Comparison of ENCODE assay signal across 1 mouse cellular context in the genomic region with DNA sequence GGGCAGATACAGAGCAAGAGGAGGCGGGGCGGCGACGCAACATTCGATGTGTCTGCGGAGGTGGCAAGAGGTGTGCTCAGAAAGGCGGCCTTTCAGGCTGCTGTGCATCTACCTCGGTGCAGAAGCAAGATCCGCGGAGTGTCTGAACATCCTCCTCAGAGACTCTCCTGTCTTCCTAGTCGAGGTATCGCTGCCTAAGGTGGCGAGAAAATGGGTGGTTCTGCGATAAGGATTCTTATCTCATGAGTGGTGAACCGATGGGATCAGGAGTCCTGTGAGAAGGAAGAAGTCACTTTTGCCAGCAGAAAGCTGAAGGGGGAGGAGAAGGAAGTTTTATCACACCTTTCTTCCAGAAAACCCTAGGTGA.
TF ChIP-seq lines count a peak whose summit lies in the region.

No protein-coding gene starts in this region.

TF ChIP-seq in MEL, 35 proteins besides CTCF, POLR2A, EP300 and RAD21 (continued from another document):
- TF ChIP-seq ETS1 (IDR thresholded peaks at IDR 0.05; ENCODE audit: low read depth, low read length) (no peak), UBTF (IDR thresholded peaks at IDR 0.05; ENCODE audit: borderline replicate concordance, insufficient read depth, low read depth, low read length) (no peak), SIN3A (IDR thresholded peaks at IDR 0.05; ENCODE audit: low read length) (no peak), JUND (IDR thresholded peaks at IDR 0.05; ENCODE audit: low read depth, low read length) (0 out of 2 replicates have a peak, but pooled peaks have one; percentile 18), NELFE (IDR thresholded peaks at IDR 0.05; ENCODE audit: low read depth, low read length) (no peak), CHD2 (IDR thresholded peaks at IDR 0.05; ENCODE audit: low read length) (no peak)
